Mouse (Mus musculus) neural tube, embryonic 15.5 days (tissue): ENCODE data around the gene Mdm2. TPM values are rescaled to one million over a fixed set of nuclear protein-coding genes. Genes with fewer than 3 reads are reported as not detected.
"Not testable (repeated sequence)": the region's sequence is repeated elsewhere in the genome, so short reads cannot be mapped to it uniquely, and the experiment has no call there.

Experiments used
- ATAC-seq: fragments of 200-750 bp; cut with Nextera tagmentation; 2 replicates; pipeline ENCODE4 v1.8.0; 2017; ENCODE audit warnings: mild to moderate bottlenecking, moderate TSS enrichment, moderate library complexity; ENCODE audit not compliant: low FRiP score
- H3K27ac ChIP-seq: fragments of 300-500 bp; sonication (generic); replicated peaks from 2 replicates; pipeline ENCODE4 v1.5.1; 2015; ENCODE audit warnings: mild to moderate bottlenecking, inconsistent platforms
- H3K27me3 ChIP-seq: fragments of 300-500 bp; sonication (generic); replicated peaks from 2 replicates; pipeline ENCODE4 v1.6.1; 2015; ENCODE audit warnings: inconsistent platforms
- H3K36me3 ChIP-seq: fragments of 300-500 bp; sonication (generic); 2 replicates; pipeline ENCODE4 v1.6.1; 2015; ENCODE audit warnings: inconsistent platforms
- H3K4me1 ChIP-seq: fragments of 300-500 bp; sonication (generic); 2 replicates; pipeline ENCODE4 v1.6.1; 2015; ENCODE audit warnings: inconsistent platforms
- H3K4me2 ChIP-seq: fragments of 300-500 bp; sonication (generic); 2 replicates; pipeline ENCODE4 v1.6.1; 2015; ENCODE audit warnings: inconsistent platforms, mild to moderate bottlenecking, moderate library complexity
- H3K4me3 ChIP-seq: fragments of 300-500 bp; sonication (generic); replicated peaks from 2 replicates; pipeline ENCODE4 v1.5.1; 2015; ENCODE audit warnings: mild to moderate bottlenecking, inconsistent platforms
- H3K9ac ChIP-seq: fragments of 300-500 bp; sonication (generic); replicated peaks from 2 replicates; pipeline ENCODE4 v1.6.1; 2015; ENCODE audit warnings: mild to moderate bottlenecking, inconsistent platforms
- H3K9me3 ChIP-seq: fragments of 300-500 bp; sonication (generic); replicated peaks from 2 replicates; pipeline ENCODE4 v1.6.1; 2016; ENCODE audit warnings: inconsistent platforms
- WGBS: fragments of 180-500 bp; shearing (Covaris S2); methylation state at CpG from one replicate; pipeline ENCODE4 v1.1.7; 2015; ENCODE audit warnings: mixed read lengths; 5-methylcytosine and 5-hydroxymethylcytosine counted together
- polyA plus RNA-seq: library from polyadenylated mRNA; unstranded; fragments of >200 nt; fragmentation: Nextera tagmentation; extraction: Ambion mirVana; gene quantifications from 2 replicates; pipeline ENCODE4 v1.2.1, GENCODE M21; 2015

The Mdm2 gene
- polyA plus RNA-seq, 1 experiment from 2014 or later: 46.0 TPM

DNA sequence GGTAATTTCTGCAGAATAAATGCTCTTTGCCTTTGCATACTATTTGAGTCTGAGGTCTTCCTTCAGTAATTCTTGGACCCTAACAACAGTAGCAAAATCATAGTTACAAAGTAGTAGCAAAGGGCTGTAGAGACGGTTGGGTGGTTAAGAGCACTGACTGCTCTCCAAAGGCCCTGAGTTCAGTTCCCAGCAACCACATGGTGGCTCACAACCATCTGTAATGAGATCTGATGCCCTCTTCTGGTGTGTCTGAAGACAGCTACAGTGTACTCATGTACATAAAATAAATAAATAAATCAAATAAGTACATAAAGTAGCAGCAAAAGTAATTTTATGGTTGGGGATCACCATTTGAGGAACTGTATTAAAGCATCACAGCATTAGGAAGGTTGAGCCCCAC is 5.1 kb upstream of the Mdm2 start:
- ATAC-seq, H3K27ac ChIP-seq, H3K4me2 ChIP-seq, H3K9ac ChIP-seq, H3K36me3 ChIP-seq, H3K9me3 ChIP-seq, H3K27me3 ChIP-seq, H3K4me3 ChIP-seq: not testable (repeated sequence)
- H3K4me1 ChIP-seq: peaks cover 15% of the 10 kb centered on the region
- whole genome bisulfite sequencing: 94% methylated on average over 1 of the region's 1 CpGs

GRCm38 (mm10) chr10:117714928-117715500 is 4.5 kb upstream of the Mdm2 start:
- 82% methylated on average over 4 of the region's 4 CpGs for WGBS
- Histone ChIP-seq H3K4me2 (no peak overlapping the region), H3K9ac (no peak overlapping the region), H3K4me1 (peaks cover 15% of the 10 kb centered on the region), H3K27me3 (no peaks in the 10 kb centered on the region), H3K36me3 (no peaks in the 10 kb centered on the region), H3K27ac (no peak overlapping the region), H3K9me3 (no peaks in the 10 kb centered on the region), H3K4me3 (no peak overlapping the region)
- ATAC-seq: no peak

DNA sequence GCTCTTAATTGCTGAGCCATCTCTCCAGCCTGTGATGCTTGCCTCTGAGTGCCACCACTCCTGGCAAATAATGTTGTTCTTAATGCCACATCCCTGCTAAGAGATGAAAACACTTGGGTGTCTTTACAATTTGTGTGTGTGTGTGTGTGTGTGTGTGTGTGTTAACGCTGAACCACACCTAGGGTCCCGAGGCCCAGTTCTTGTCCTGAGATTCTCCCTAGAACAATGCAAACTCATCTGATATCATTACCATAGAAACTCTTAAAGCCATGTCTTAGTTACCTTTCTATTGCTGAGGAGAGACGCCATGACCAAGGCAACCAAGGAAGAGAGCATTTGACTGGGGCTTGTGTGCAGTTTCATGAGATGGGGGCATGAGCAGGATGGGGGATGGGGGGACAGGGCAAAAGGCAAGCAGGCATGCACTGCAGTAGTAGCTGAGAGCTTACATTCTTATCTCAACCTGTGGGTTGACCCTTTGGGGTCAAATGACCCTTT is 3.5 kb upstream of the Mdm2 start:
- Histone ChIP-seq H3K27ac (no peak overlapping the region), H3K9ac (no peak overlapping the region), H3K4me1 (peaks cover 20% of the 10 kb centered on the region), H3K27me3 (no peaks in the 10 kb centered on the region), H3K4me3 (no peak overlapping the region), H3K9me3 (no peaks in the 10 kb centered on the region), H3K36me3 (no peaks in the 10 kb centered on the region), H3K4me2 (no peak overlapping the region)
- ATAC-seq: no peak
- WGBS: 96% methylated on average over 3 of the region's 3 CpGs

DNA sequence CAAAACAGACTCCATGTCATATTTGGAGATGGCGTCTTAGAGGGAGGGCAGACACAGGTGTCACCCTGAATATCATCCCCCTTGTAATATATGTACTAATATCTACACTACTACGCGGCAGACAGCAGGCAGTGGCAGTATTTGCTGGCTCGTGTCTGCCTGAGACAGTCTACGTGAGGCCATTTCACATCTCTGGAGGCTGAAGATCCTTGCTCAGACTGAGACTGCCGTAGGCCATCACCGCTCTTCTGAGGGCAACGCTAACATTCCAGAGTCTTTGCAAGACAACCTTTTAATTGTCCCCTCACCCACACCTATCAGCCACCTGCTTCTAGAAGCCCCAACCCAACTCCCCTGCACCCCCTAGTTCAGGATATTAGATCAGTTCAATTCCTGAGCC is 2.9 kb upstream of the Mdm2 start:
- Histone ChIP-seq H3K9me3 (no peaks in the 10 kb centered on the region), H3K27me3 (no peaks in the 10 kb centered on the region), H3K4me2 (no peak overlapping the region), H3K36me3 (no peaks in the 10 kb centered on the region), H3K4me1 (peaks cover 26% of the 10 kb centered on the region), H3K4me3 (no peak overlapping the region), H3K27ac (no peak overlapping the region), H3K9ac (no peak overlapping the region)
- WGBS: 92% methylated on average over 8 of the region's 8 CpGs
- ATAC-seq: no peak

GRCm38 (mm10) chr10:117712871-117713270 is 2.3 kb upstream of the Mdm2 start:
- Histone ChIP-seq H3K4me3 (no peak overlapping the region), H3K36me3 (0 out of 2 replicates have a peak, but pooled peaks cover under 1% of the 10 kb centered on the region), H3K27ac (no peak overlapping the region), H3K9ac (no peak overlapping the region), H3K4me2 (no peak overlapping the region), H3K4me1 (peaks cover 22% of the 10 kb centered on the region), H3K9me3 (no peaks in the 10 kb centered on the region), H3K27me3 (no peaks in the 10 kb centered on the region)
- 94% methylated on average over 9 of the region's 9 CpGs for WGBS
- ATAC-seq: no peak

GRCm38 (mm10) chr10:117712191-117712754 is 1.7 kb upstream of the Mdm2 start:
- H3K27me3 ChIP-seq: no peaks in the 10 kb centered on the region
- no peak overlapping the region for H3K4me2 ChIP-seq
- no peak overlapping the region for H3K4me3 ChIP-seq
- no peak overlapping the region for H3K27ac ChIP-seq
- 0 out of 2 replicates have a peak, but pooled peaks cover 3% of the 10 kb centered on the region for H3K36me3 ChIP-seq
- H3K9me3 ChIP-seq: no peaks in the 10 kb centered on the region
- ATAC-seq: no peak
- peaks cover 18% of the 10 kb centered on the region for H3K4me1 ChIP-seq
- 92% methylated on average over 9 of the region's 9 CpGs for WGBS
- no peak overlapping the region for H3K9ac ChIP-seq

GRCm38 (mm10) chr10:117711408-117711807 is 850 bp upstream of the Mdm2 start:
- Histone ChIP-seq H3K4me3 (peak overlapping the region; percentile 53), H3K4me2 (peak overlapping the region; percentile 66), H3K9me3 (no peaks in the 10 kb centered on the region), H3K4me1 (peaks cover 26% of the 10 kb centered on the region), H3K9ac (peak overlapping the region; percentile 82), H3K27ac (peak overlapping the region; percentile 83), H3K36me3 (0 out of 2 replicates have a peak, but pooled peaks cover 6% of the 10 kb centered on the region), H3K27me3 (no peaks in the 10 kb centered on the region)
- WGBS: 72% methylated on average over 5 of the region's 5 CpGs
- ATAC-seq: no peak

- H3K9me3 ChIP-seq: no peaks in the 10 kb centered on the region
- no peaks in the 10 kb centered on the region for H3K27me3 ChIP-seq
- peak overlapping the region; percentile 82 for H3K9ac ChIP-seq
- peaks cover 29% of the 10 kb centered on the region for H3K4me1 ChIP-seq
- H3K4me3 ChIP-seq: peak overlapping the region; percentile 53
- peak overlapping the region; percentile 69 for H3K4me2 ChIP-seq
- ATAC-seq: peak; percentile 83
- H3K27ac ChIP-seq: peak overlapping the region; percentile 93
- peaks cover 12% of the 10 kb centered on the region for H3K36me3 ChIP-seq
- WGBS: under 1% methylated on average over 67 of the region's 71 CpGs
These were observed 491 bp downstream of the Mdm2 start for GRCm38 (mm10) chr10:117709930-117710603.

GRCm38 (mm10) chr10:117709326-117709830 is 1.2 kb downstream of the Mdm2 start:
- Histone ChIP-seq H3K36me3 (peaks cover 19% of the 10 kb centered on the region), H3K4me3 (peak overlapping the region; percentile 53), H3K27ac (peak overlapping the region; percentile 93; the same call in 1 of the 2 replicates), H3K27me3 (no peaks in the 10 kb centered on the region), H3K9me3 (no peaks in the 10 kb centered on the region), H3K4me1 (peaks cover 29% of the 10 kb centered on the region), H3K9ac (peak overlapping the region; percentile 82), H3K4me2 (peak overlapping the region; percentile 69)
- 55% methylated on average over 12 of the region's 12 CpGs for WGBS
- ATAC-seq: no peak

- peak overlapping the region; percentile 53 for H3K4me3 ChIP-seq
- 82% methylated on average over 9 of the region's 9 CpGs for WGBS
- no peak overlapping the region for H3K9ac ChIP-seq
- H3K4me2 ChIP-seq: peak overlapping the region; percentile 69
- H3K4me1 ChIP-seq: peaks cover 29% of the 10 kb centered on the region
- H3K27ac ChIP-seq: no peak overlapping the region
- no peaks in the 10 kb centered on the region for H3K27me3 ChIP-seq
- peaks cover 22% of the 10 kb centered on the region for H3K36me3 ChIP-seq
- no peak for ATAC-seq
- no peaks in the 10 kb centered on the region for H3K9me3 ChIP-seq
These were observed 1.7 kb downstream of the Mdm2 start for GRCm38 (mm10) chr10:117708856-117709255.

DNA sequence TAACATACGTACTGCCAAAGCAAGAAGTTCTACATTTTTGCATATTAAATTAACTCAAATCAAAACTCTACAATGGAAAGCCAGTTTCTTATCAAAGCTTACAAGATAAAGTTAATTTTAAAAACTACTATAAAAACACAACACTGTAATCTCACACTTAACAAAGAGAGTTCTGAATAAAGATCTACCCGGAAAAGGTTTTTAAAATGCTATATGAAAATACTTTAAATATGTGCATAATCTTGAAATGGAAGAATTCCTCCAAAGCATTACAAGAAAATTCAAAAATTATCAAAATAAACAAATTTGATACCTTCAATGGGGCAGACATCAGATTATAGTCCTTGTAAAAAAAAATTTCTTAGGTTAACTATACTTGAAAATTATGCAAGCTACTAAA is 2.2 kb downstream of the Mdm2 start:
- Histone ChIP-seq H3K27me3 (no peaks in the 10 kb centered on the region), H3K9ac (no peak overlapping the region), H3K4me2 (no peak overlapping the region), H3K27ac (no peak overlapping the region), H3K4me1 (peaks cover 29% of the 10 kb centered on the region), H3K4me3 (no peak overlapping the region), H3K36me3 (peaks cover 26% of the 10 kb centered on the region), H3K9me3 (no peaks in the 10 kb centered on the region)
- WGBS: 97% methylated on average over 2 of the region's 2 CpGs
- ATAC-seq: no peak
